Mouse (Mus musculus) limb, embryonic 12.5 days (tissue): ENCODE data around the gene Actl6b. TPM values are rescaled to one million over a fixed set of nuclear protein-coding genes. Genes with fewer than 3 reads are reported as not detected.

Experiments used
- ATAC-seq: fragments of 200-750 bp; cut with Nextera tagmentation; 2 replicates; pipeline ENCODE4 v1.8.0; 2017; ENCODE audit warnings: low read depth, moderate TSS enrichment; ENCODE audit not compliant: insufficient number of reproducible peaks, insufficient read depth, low FRiP score, low TSS enrichment
- H3K27ac ChIP-seq: fragments of 300-500 bp; sonication (generic); 2 replicates; pipeline ENCODE4 v1.5.1; 2016; ENCODE audit warnings: mild to moderate bottlenecking, moderate library complexity
- H3K27me3 ChIP-seq: fragments of 300-500 bp; sonication (generic); 2 replicates; pipeline ENCODE4 v1.6.1; 2016; ENCODE audit warnings: mild to moderate bottlenecking, moderate library complexity
- H3K36me3 ChIP-seq: fragments of 300-500 bp; sonication (generic); 2 replicates; pipeline ENCODE4 v1.6.1; 2016; ENCODE audit warnings: mild to moderate bottlenecking, moderate library complexity
- H3K4me1 ChIP-seq: fragments of 300-500 bp; sonication (generic); replicated peaks from 2 replicates; pipeline ENCODE4 v1.6.1; 2016
- H3K4me2 ChIP-seq: fragments of 300-500 bp; sonication (generic); 2 replicates; pipeline ENCODE4 v1.6.1; 2016; ENCODE audit warnings: mild to moderate bottlenecking, moderate library complexity
- H3K4me3 ChIP-seq: fragments of 300-500 bp; sonication (generic); replicated peaks from 2 replicates; pipeline ENCODE4 v1.5.1; 2016; ENCODE audit warnings: mild to moderate bottlenecking
- H3K9ac ChIP-seq: fragments of 300-500 bp; sonication (generic); replicated peaks from 2 replicates; pipeline ENCODE4 v1.6.1; 2016; ENCODE audit warnings: mild to moderate bottlenecking, moderate library complexity
- H3K9me3 ChIP-seq: fragments of 300-500 bp; sonication (generic); 2 replicates; pipeline ENCODE4 v1.6.1; 2016; ENCODE audit warnings: mild to moderate bottlenecking, moderate library complexity
- WGBS: fragments of 180-500 bp; shearing (Covaris S2); methylation state at CpG from one replicate; pipeline ENCODE4 v1.1.7; 2016; 5-methylcytosine and 5-hydroxymethylcytosine counted together
- polyA plus RNA-seq: library from polyadenylated mRNA; unstranded; fragments of >200 nt; fragmentation: Nextera tagmentation; extraction: Ambion mirVana; gene quantifications from 2 replicates; pipeline ENCODE4 v1.2.1, GENCODE M21; 2016

Gene Actl6b
- polyA plus RNA-seq, 1 experiment from 2014 or later = 0.68 TPM

- ATAC-seq = no peak
Observed at GRCm38 (mm10) chr5:137565744-137566143, 12.4 kb downstream of the Actl6b start.

GRCm38 (mm10) chr5:137566416-137566815 lies 13.1 kb downstream of the Actl6b start:
- H3K27me3 ChIP-seq = peaks cover 13% of the 10 kb centered on the region; the same call in 1 of the 2 replicates
- 93% methylated on average over 5 of the region's 5 CpGs for WGBS
- H3K4me2 ChIP-seq = no peak overlapping the region
- no peaks in the 10 kb centered on the region for H3K36me3 ChIP-seq
- no peak overlapping the region for H3K27ac ChIP-seq
- H3K9ac ChIP-seq = no peak overlapping the region
- H3K4me3 ChIP-seq = no peak overlapping the region
- ATAC-seq = no peak
- H3K9me3 ChIP-seq = no peaks in the 10 kb centered on the region
- H3K4me1 ChIP-seq = no peaks in the 10 kb centered on the region

More at GRCm38 (mm10) chr5:137565744-137566143, 12.4 kb downstream of the Actl6b start:
- Histone ChIP-seq H3K27ac (no peak overlapping the region), H3K4me2 (no peak overlapping the region), H3K36me3 (no peaks in the 10 kb centered on the region), H3K27me3 (0 out of 2 replicates have a peak, but pooled peaks cover 10% of the 10 kb centered on the region), H3K9ac (no peak overlapping the region), H3K4me3 (no peak overlapping the region), H3K9me3 (no peaks in the 10 kb centered on the region), H3K4me1 (no peaks in the 10 kb centered on the region)
- WGBS = 65% methylated on average over 6 of the region's 6 CpGs

GRCm38 (mm10) chr5:137568223-137568798 lies 15.0 kb downstream of the Actl6b start:
- no peaks in the 10 kb centered on the region for H3K9me3 ChIP-seq
- no peaks in the 10 kb centered on the region for H3K4me1 ChIP-seq
- no peaks in the 10 kb centered on the region for H3K36me3 ChIP-seq
- H3K27me3 ChIP-seq = peaks cover 8% of the 10 kb centered on the region; the same call in 1 of the 2 replicates
- 85% methylated on average over 8 of the region's 8 CpGs for WGBS
- H3K4me2 ChIP-seq = no peak overlapping the region
- no peak overlapping the region for H3K9ac ChIP-seq
- H3K4me3 ChIP-seq = no peak overlapping the region
- no peak overlapping the region for H3K27ac ChIP-seq
- no peak for ATAC-seq

GRCm38 (mm10) chr5:137569031-137569430 lies 15.7 kb downstream of the Actl6b start:
- ATAC-seq = no peak
- 61% methylated on average over 12 of the region's 12 CpGs for WGBS
- no peaks in the 10 kb centered on the region for H3K9me3 ChIP-seq

GRCm38 (mm10) chr5:137569665-137570064 lies 16.3 kb downstream of the Actl6b start, which contains the start of gene Tfr2:
Gene Tfr2 (plus strand): TSS chr5:137569840.
- Histone ChIP-seq H3K4me2 (no peak within 1 kb of the TSS), H3K9me3 (no peaks in the 10 kb centered on the region), H3K27ac (no peak within 1 kb of the TSS), H3K4me3 (no peak within 1 kb of the TSS), H3K36me3 (no peaks in the 10 kb centered on the region), H3K9ac (no peak within 1 kb of the TSS), H3K27me3 (peaks cover 19% of the 10 kb centered on the region), H3K4me1 (0 out of 2 replicates have a peak, but pooled peaks cover 3% of the 10 kb centered on the region)
- WGBS = 32% methylated on average over 9 of the region's 9 CpGs
- no peak for ATAC-seq

More at GRCm38 (mm10) chr5:137569031-137569430, 15.7 kb downstream of the Actl6b start:
- Histone ChIP-seq H3K4me3 (no peak overlapping the region), H3K27ac (no peak overlapping the region), H3K4me2 (no peak overlapping the region), H3K4me1 (no peaks in the 10 kb centered on the region), H3K27me3 (peaks cover 13% of the 10 kb centered on the region), H3K36me3 (no peaks in the 10 kb centered on the region), H3K9ac (no peak overlapping the region)

GRCm38 (mm10) chr5:137570181-137570580 lies 16.9 kb downstream of the Actl6b start:
- H3K9me3 ChIP-seq = no peaks in the 10 kb centered on the region
- no peak for ATAC-seq
- H3K27me3 ChIP-seq = peaks cover 25% of the 10 kb centered on the region
- no peak overlapping the region for H3K4me3 ChIP-seq
- H3K4me2 ChIP-seq = no peak overlapping the region
- 60% methylated on average over 7 of the region's 7 CpGs for WGBS
- 0 out of 2 replicates have a peak, but pooled peaks cover 6% of the 10 kb centered on the region for H3K4me1 ChIP-seq
- H3K36me3 ChIP-seq = no peaks in the 10 kb centered on the region
- no peak overlapping the region for H3K9ac ChIP-seq
- no peak overlapping the region for H3K27ac ChIP-seq

GRCm38 (mm10) chr5:137570691-137571586 lies 17.6 kb downstream of the Actl6b start:
- Histone ChIP-seq H3K36me3 (no peaks in the 10 kb centered on the region), H3K27me3 (peaks cover 29% of the 10 kb centered on the region), H3K9ac (no peak overlapping the region), H3K9me3 (no peaks in the 10 kb centered on the region), H3K27ac (no peak overlapping the region), H3K4me1 (0 out of 2 replicates have a peak, but pooled peaks cover 6% of the 10 kb centered on the region), H3K4me3 (no peak overlapping the region), H3K4me2 (no peak overlapping the region)
- WGBS = 84% methylated on average over 17 of the region's 17 CpGs
- ATAC-seq = no peak

GRCm38 (mm10) chr5:137574470-137574901 lies 21.2 kb downstream of the Actl6b start:
- peak overlapping the region; percentile 42; the same call in 1 of the 2 replicates for H3K9ac ChIP-seq
- H3K4me1 ChIP-seq = 0 out of 2 replicates have a peak, but pooled peaks cover 6% of the 10 kb centered on the region
- H3K27ac ChIP-seq = no peak overlapping the region
- no peaks in the 10 kb centered on the region for H3K36me3 ChIP-seq
- peak overlapping the region; percentile 54 for H3K4me2 ChIP-seq
- 9% methylated on average over 27 of the region's 27 CpGs for WGBS
- H3K4me3 ChIP-seq = peak overlapping the region; percentile 21
- ATAC-seq = no peak
- peaks cover 29% of the 10 kb centered on the region for H3K27me3 ChIP-seq
- no peaks in the 10 kb centered on the region for H3K9me3 ChIP-seq

GRCm38 (mm10) chr5:137580246-137580645 lies 26.9 kb downstream of the Actl6b start:
- Histone ChIP-seq H3K27ac (no peak overlapping the region), H3K27me3 (peaks cover 38% of the 10 kb centered on the region), H3K9me3 (no peaks in the 10 kb centered on the region), H3K36me3 (no peaks in the 10 kb centered on the region), H3K4me3 (no peak overlapping the region), H3K4me1 (peaks cover 13% of the 10 kb centered on the region), H3K4me2 (no peak overlapping the region), H3K9ac (no peak overlapping the region)
- 76% methylated on average over 6 of the region's 6 CpGs for WGBS
- ATAC-seq = no peak

GRCm38 (mm10) chr5:137582702-137583101 lies 29.4 kb downstream of the Actl6b start:
- no peak for ATAC-seq
- H3K9me3 ChIP-seq = peaks cover 6% of the 10 kb centered on the region; the same call in 1 of the 2 replicates
- WGBS = 32% methylated on average over 8 of the region's 8 CpGs
- peaks cover 34% of the 10 kb centered on the region for H3K27me3 ChIP-seq
- peaks cover 19% of the 10 kb centered on the region for H3K4me1 ChIP-seq
- no peaks in the 10 kb centered on the region for H3K36me3 ChIP-seq
- H3K4me3 ChIP-seq = no peak overlapping the region
- no peak overlapping the region for H3K4me2 ChIP-seq
- H3K27ac ChIP-seq = no peak overlapping the region
- no peak overlapping the region for H3K9ac ChIP-seq

GRCm38 (mm10) chr5:137583670-137584169 lies 30.4 kb downstream of the Actl6b start:
- Histone ChIP-seq H3K4me1 (peaks cover 19% of the 10 kb centered on the region), H3K4me3 (peak overlapping the region; percentile 40), H3K27me3 (peaks cover 34% of the 10 kb centered on the region), H3K36me3 (no peaks in the 10 kb centered on the region), H3K9me3 (peaks cover 9% of the 10 kb centered on the region; the same call in 1 of the 2 replicates), H3K4me2 (peak overlapping the region; percentile 57), H3K27ac (no peak overlapping the region), H3K9ac (peak overlapping the region; percentile 52)
- ATAC-seq = no peak
- WGBS = 14% methylated on average over 27 of the region's 27 CpGs
